Mouse (Mus musculus): ENCODE data around the gene Atp5g2. TPM values are rescaled to one million over a fixed set of nuclear protein-coding genes. Genes with fewer than 3 reads are reported as not detected.
"Not testable (repeated sequence)": the region's sequence is repeated elsewhere in the genome, so short reads cannot be mapped to it uniquely, and the experiment has no call there.

The Atp5g2 gene
- polyA plus RNA-seq, 1 experiment from 2014 or later = 68.1 TPM

DNA sequence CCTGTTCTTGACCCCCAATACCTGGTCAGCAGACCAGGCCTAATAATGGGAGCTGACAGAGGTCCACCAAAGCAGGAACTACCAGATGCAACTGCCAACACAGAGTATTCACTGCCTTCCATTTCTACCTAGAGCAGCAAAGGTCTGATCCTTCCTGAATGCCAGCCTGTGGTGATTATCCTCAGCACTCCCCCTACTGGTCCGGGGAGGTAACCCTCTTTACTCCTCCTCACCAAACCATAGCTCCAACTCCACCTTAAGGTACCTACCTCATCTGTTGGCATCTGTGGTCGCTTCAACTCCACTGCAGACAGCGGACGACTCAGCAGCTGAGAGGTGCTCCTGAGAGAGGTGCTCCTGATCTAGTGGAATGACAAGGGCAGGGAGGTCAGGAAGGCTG, 6.7 kb downstream of the Atp5g2 start:
- H3K36me3 ChIP-seq = peaks cover 62% of the 10 kb centered on the region
- H3K4me1 ChIP-seq = peaks cover 7% of the 10 kb centered on the region
- H3K27ac ChIP-seq = no peak overlapping the region
- 60% methylated on average over 4 of the region's 4 CpGs for WGBS
- ATAC-seq (ENCODE audit: insufficient number of reproducible peaks, insufficient read depth, low FRiP score, low TSS enrichment) = no peak
- H3K4me3 ChIP-seq = no peak overlapping the region
- H3K9ac ChIP-seq = no peak overlapping the region
- no peaks in the 10 kb centered on the region for H3K9me3 ChIP-seq
- H3K27me3 ChIP-seq = no peaks in the 10 kb centered on the region
- H3K4me2 ChIP-seq (replicated peaks) = no peak overlapping the region

DNA sequence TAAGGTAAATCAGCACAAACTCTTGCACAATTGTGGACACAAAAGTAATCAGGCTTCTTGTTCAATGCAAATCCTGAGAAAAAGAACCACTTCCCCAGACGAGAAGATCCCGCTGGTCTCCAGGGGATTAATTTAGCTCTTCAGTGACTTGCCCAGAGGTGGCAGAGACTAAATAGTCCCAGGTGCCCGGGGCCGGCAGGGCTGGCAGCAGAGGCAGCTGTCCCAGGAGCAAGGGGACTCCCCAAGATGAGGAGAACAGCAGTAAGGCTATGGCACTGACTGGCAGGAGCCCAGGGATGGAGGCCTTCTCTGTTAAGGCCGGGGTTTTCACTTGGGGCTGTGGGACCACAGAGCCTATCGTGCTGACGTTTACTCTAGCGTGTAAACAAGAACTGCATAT, 8.3 kb downstream of the Atp5g2 start:
- no peak for ATAC-seq (ENCODE audit: insufficient number of reproducible peaks, insufficient read depth, low FRiP score, low TSS enrichment)
- peak overlapping the region; percentile 38; the same call in 1 of the 2 replicates for H3K9ac ChIP-seq

DNA sequence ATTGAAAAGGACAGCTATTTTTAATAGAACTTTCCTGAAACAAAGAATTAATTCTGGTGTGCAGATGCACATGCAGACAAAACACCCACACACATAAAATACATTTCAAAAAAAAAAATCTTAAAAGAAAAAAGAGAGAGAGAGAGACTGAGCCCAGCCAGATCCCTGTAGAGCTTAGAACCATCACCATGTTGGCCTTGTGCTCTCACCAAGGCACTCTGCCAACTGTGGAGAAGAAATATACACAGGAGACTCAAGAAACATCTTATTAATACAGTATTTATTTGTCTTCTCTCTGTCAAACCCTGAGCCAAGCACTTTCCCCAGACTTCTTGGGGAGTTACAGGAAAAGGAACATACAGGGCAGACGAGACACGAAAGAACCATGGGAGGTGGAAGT, 9.6 kb downstream of the Atp5g2 start:
- H3K9ac ChIP-seq; H3K27me3 ChIP-seq; H3K9me3 ChIP-seq; ATAC-seq (ENCODE audit: insufficient number of reproducible peaks, insufficient read depth, low FRiP score, low TSS enrichment); H3K4me1 ChIP-seq; H3K27ac ChIP-seq; H3K4me3 ChIP-seq; H3K4me2 ChIP-seq (replicated peaks): not testable (repeated sequence)
- no CpG with 5 or more reads among the region's 2 CpGs for WGBS
- H3K36me3 ChIP-seq = peaks cover 65% of the 10 kb centered on the region

More for the DNA sequence above, 8.3 kb downstream of the Atp5g2 start:
- Histone ChIP-seq H3K4me2 (replicated peaks) (no peak overlapping the region), H3K27ac (no peak overlapping the region), H3K4me1 (no peaks in the 10 kb centered on the region), H3K27me3 (no peaks in the 10 kb centered on the region), H3K9me3 (no peaks in the 10 kb centered on the region), H3K4me3 (no peak overlapping the region), H3K36me3 (peaks cover 68% of the 10 kb centered on the region)
- WGBS = 84% methylated on average over 8 of the region's 8 CpGs

DNA sequence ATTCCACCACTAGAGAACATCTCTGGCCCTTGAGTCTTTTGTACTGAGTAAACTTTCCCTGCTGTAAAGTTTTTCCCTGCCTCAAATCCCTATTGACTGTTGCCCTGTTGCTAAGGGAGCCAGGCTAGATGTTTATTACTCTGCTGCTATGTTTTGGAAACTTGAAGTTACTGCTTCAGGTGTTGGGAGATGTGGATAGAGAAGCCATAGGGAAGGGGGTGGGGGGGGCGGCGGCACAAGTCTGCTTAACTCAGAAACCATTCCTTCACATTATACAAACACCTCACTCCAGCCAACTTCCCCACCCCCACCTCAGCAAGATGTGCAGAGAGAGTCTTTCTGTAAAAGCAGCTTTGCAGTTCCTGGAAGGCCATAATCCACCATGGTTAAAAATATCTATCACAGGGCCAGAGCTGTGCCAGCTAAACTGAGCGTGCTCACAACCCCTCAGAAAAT, 14.2 kb downstream of the Atp5g2 start:
- H3K4me1 ChIP-seq = peaks cover 13% of the 10 kb centered on the region; the same call in 1 of the 2 replicates
- H3K27ac ChIP-seq = peak overlapping the region; percentile 89
- H3K27me3 ChIP-seq = no peaks in the 10 kb centered on the region
- no peak for ATAC-seq (ENCODE audit: insufficient number of reproducible peaks, insufficient read depth, low FRiP score, low TSS enrichment)
- peaks cover 21% of the 10 kb centered on the region for H3K36me3 ChIP-seq
- 68% methylated on average over 3 of the region's 3 CpGs for WGBS
- no peak overlapping the region for H3K9ac ChIP-seq
- no peak overlapping the region for H3K4me3 ChIP-seq
- H3K9me3 ChIP-seq = no peaks in the 10 kb centered on the region
- no peak overlapping the region for H3K4me2 ChIP-seq (replicated peaks)

DNA sequence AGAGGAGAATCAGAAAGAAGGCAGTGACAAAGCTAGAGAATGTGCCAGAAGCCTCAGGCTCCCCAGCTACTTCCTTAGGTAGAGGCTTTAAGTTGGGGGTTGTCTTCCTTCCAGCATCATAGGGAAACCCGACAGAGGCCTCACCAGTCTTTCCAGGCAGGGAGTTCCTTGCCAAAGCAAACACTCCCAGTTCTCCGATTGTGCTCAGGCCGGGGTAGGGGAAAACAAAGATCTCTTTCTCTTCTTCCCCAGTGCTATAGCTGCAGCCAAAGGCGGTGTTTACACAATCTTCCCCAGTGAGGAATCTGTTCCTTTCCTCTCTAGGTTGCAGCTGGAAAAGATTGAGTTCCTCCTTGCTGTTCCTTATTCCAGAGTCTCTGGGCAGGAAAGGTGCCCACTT, 15.5 kb downstream of the Atp5g2 start:
- no peaks in the 10 kb centered on the region for H3K27me3 ChIP-seq
- peak overlapping the region; percentile 89 for H3K27ac ChIP-seq
- H3K4me2 ChIP-seq (replicated peaks) = no peak overlapping the region
- peaks cover 13% of the 10 kb centered on the region for H3K36me3 ChIP-seq
- no peak overlapping the region for H3K9ac ChIP-seq
- WGBS = 11% methylated on average over 4 of the region's 4 CpGs
- no peaks in the 10 kb centered on the region for H3K9me3 ChIP-seq
- peaks cover 13% of the 10 kb centered on the region; the same call in 1 of the 2 replicates for H3K4me1 ChIP-seq
- H3K4me3 ChIP-seq = no peak overlapping the region
- peak; percentile 72; the same call in 1 of the 2 replicates for ATAC-seq (ENCODE audit: insufficient number of reproducible peaks, insufficient read depth, low FRiP score, low TSS enrichment)

DNA sequence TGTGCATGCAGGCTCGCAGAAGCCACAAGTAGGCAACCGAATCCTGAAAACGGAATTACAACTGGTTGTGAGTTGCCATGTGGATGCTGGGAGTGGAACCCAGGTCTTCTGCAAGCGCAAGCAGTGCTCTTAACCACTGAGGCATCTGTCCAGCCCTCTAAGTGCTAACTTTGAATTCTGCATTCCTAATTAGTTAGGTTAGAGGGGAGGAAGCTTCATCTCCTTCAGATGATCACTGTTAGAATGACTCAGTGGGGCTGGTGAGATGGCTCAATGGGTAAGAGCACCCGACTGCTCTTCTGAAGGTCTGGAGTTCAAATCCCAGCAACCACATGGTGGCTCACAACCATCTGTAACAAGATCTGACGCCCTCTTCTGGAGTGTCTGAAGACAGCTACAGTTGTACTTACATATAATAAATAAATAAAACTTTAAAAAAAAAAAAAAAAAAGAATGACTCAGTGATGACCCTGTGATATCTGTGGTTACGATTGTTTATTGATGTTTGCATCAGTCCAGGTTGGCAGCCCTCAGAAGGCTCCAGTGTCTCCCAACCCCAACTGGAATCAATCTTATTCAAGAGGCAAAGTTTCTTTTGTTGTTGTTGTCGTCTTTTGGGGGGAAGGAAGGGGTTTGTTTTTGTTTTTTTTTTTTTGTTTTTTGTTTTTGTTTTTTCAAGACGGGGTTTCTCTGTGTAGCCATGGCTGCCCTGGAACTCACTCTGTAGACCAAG, 20.1 kb downstream of the Atp5g2 start:
- H3K27me3 ChIP-seq; H3K4me3 ChIP-seq; H3K27ac ChIP-seq; H3K9ac ChIP-seq; H3K36me3 ChIP-seq; ATAC-seq (ENCODE audit: insufficient number of reproducible peaks, insufficient read depth, low FRiP score, low TSS enrichment); H3K4me1 ChIP-seq; H3K4me2 ChIP-seq (replicated peaks); H3K9me3 ChIP-seq: not testable (repeated sequence)
- WGBS = 80% methylated on average over 9 of the region's 9 CpGs

DNA sequence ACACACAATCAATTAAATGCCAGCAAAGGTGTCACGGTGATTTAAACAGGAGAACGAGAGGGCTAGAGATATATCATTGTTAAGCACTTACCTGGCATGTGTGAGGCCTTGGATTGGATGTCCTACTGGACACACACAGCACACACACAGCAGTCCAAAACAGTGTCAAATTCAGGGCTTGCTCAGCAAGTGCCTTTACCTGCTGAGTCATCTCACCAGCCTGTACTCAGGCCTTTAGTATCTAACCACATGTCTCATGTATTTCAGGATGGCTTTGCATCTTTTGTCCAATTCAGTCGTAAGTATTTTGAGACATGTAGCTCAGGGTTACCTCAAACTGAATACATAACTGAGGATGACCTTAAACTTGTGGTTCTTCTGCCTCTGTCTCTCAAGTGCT, 21.0 kb downstream of the Atp5g2 start:
- no peaks in the 10 kb centered on the region for H3K36me3 ChIP-seq
- no peaks in the 10 kb centered on the region for H3K9me3 ChIP-seq
- H3K4me3 ChIP-seq = no peak overlapping the region
- no peak for ATAC-seq (ENCODE audit: insufficient number of reproducible peaks, insufficient read depth, low FRiP score, low TSS enrichment)
- H3K4me1 ChIP-seq = peaks cover 3% of the 10 kb centered on the region; the same call in 1 of the 2 replicates
- H3K4me2 ChIP-seq (replicated peaks) = no peak overlapping the region
- no peak overlapping the region for H3K27ac ChIP-seq
- H3K9ac ChIP-seq = no peak overlapping the region
- 83% methylated on average over 3 of the region's 3 CpGs for WGBS
- no peaks in the 10 kb centered on the region for H3K27me3 ChIP-seq

DNA sequence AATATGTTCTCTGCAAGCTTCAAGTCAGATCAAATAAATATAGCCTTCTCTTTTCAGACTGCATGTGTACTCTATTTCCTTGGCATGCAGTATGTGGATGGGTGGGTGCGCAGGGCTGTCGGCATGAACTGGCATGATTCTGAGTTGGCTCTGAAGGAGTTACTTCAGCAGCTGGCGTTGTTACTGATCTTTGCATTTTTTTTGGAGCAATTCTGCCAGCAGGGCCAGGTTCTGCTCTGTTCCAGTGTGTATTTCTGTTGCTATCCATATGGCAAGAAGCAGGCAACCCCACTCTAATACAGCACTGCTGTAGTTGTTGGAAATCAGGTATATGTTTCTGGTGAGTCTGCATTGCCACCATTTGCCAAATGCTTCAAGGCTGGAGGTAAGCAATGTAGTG, 36.3 kb downstream of the Atp5g2 start:
- H3K9me3 ChIP-seq = no peaks in the 10 kb centered on the region
- WGBS = 69% methylated on average over 3 of the region's 3 CpGs
- no peak overlapping the region for H3K9ac ChIP-seq
- no peaks in the 10 kb centered on the region for H3K27me3 ChIP-seq
- no peak for ATAC-seq (ENCODE audit: insufficient number of reproducible peaks, insufficient read depth, low FRiP score, low TSS enrichment)
- H3K27ac ChIP-seq = no peak overlapping the region
- no peaks in the 10 kb centered on the region for H3K36me3 ChIP-seq
- no peaks in the 10 kb centered on the region for H3K4me1 ChIP-seq
- no peak overlapping the region for H3K4me3 ChIP-seq
- no peak overlapping the region for H3K4me2 ChIP-seq (replicated peaks)

DNA sequence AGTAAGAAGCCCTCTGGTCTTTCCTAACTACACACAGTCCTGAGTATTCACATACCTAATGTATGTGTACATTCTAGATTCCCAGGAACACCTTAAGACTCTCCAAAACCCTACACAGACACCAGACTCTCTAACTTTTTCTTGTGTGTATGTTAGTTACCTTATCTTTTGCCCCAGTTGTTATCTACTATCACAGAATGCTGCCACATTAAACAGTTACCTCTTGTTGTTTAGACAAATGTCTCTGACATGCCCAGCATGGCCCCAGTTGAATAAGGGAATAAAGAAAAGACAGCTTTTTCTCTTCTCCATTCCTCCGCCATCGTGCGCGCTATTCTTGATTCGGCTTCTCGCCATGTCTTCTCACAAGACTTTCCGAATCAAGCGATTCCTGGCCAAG, 37.5 kb downstream of the Atp5g2 start:
- Histone ChIP-seq H3K9ac (no peak overlapping the region), H3K4me2 (replicated peaks) (no peak overlapping the region), H3K36me3 (no peaks in the 10 kb centered on the region), H3K4me1 (no peaks in the 10 kb centered on the region), H3K27ac (no peak overlapping the region), H3K9me3 (no peaks in the 10 kb centered on the region), H3K4me3 (no peak overlapping the region), H3K27me3 (no peaks in the 10 kb centered on the region)
- ATAC-seq (ENCODE audit: insufficient number of reproducible peaks, insufficient read depth, low FRiP score, low TSS enrichment) = no peak
- 93% methylated on average over 8 of the region's 8 CpGs for WGBS

DNA sequence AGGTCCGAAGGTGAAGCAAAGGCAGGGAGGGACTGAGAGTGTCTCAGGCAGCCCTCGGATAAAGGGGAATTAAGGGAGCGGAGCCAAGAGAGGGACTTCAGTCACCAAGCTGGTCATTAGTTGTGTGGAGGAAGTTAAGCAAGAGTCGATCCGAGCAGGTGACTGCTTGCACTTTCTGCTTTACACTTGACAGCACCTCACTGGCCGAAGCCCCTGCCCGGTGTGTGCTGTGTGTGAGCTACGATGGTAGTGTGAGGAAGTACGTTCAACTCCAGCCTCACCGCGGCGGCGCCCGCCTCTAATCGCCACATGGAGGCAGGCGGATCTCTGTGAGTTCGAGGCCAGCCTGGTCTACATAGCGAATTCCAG, 46.5 kb downstream of the Atp5g2 start:
- Histone ChIP-seq H3K36me3 (no peaks in the 10 kb centered on the region), H3K27ac (peak overlapping the region; percentile 98), H3K4me1 (peaks cover 20% of the 10 kb centered on the region), H3K9ac (peak overlapping the region; percentile 73), H3K4me3 (peak overlapping the region; percentile 67), H3K4me2 (replicated peaks) (peak overlapping the region; percentile 81), H3K9me3 (no peaks in the 10 kb centered on the region), H3K27me3 (no peaks in the 10 kb centered on the region)
- no peak for ATAC-seq (ENCODE audit: insufficient number of reproducible peaks, insufficient read depth, low FRiP score, low TSS enrichment)
- WGBS = under 1% methylated on average over 18 of the region's 18 CpGs

DNA sequence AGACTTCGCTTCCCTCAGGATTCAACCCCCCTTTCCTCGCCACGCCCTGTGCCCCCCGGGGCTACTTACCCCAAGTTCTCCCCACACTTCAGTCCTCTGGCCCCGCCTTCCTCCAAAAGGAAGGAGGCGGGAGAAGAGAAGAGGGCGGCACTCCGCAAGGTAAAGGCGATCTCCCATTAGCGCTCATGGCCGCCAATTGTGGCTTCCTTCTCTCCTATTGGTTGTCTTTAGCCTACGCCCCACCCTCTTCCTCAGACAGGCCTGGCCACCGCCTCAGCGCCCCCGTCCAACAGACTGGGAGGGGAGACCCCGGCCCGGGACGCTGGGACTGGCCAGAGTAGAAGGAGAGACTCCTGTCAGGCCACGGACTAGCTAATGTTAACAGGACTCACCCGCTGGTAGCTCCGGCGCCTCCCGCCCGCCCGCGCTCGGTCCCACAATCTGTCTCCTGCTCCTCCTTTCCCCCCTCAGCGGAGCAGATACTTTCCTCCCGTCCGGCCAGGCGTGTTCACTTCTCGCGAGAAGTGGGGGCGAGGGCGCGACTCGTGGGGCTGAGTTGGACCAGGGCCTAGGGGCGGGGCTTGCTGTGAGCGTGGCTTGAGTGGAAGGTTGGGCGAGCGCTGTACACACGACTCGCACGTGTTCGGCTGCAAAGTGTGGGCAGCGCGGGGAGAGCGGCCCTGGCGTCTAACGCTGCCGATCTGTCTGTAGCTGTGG, 47.0 kb downstream of the Atp5g2 start, which contains the start of the genes Gm28047 and Atf7:
Gene Gm28047 (minus strand): TSS at position 98 of the 717 bp plus-strand sequence.
Gene Atf7 (minus strand): TSS at position 495 of the 717 bp plus-strand sequence.
- H3K27me3 ChIP-seq = no peaks in the 10 kb centered on the region
- peak within 1 kb of the TSS; percentile 98 for H3K27ac ChIP-seq
- no peaks in the 10 kb centered on the region for H3K9me3 ChIP-seq
- peak within 1 kb of the TSS; percentile 73 for H3K9ac ChIP-seq
- ATAC-seq (ENCODE audit: insufficient number of reproducible peaks, insufficient read depth, low FRiP score, low TSS enrichment) = peak; percentile 99
- peaks cover 20% of the 10 kb centered on the region for H3K4me1 ChIP-seq
- peak within 1 kb of the TSS; percentile 67 for H3K4me3 ChIP-seq
- H3K4me2 ChIP-seq (replicated peaks) = peak within 1 kb of the TSS; percentile 81
- WGBS = under 1% methylated on average over 50 of the region's 51 CpGs
- H3K36me3 ChIP-seq = no peaks in the 10 kb centered on the region
